Mouse (Mus musculus): Measurements from ENCODE around the gene Sh3gl2. TPM values are rescaled to one million over a fixed set of nuclear protein-coding genes. Genes with fewer than 3 reads are reported as not detected.
A peak's percentile ranks its signal among the peaks of the same experiment; 100 is the strongest.

Sh3gl2 gene
- polyA plus RNA-seq, 1 experiment from 2014 or later: 112 TPM

GRCm38 (mm10) chr4:85241675-85242074, 36.7 kb downstream of the Sh3gl2 start:
- H3K4me3 ChIP-seq: no peak overlapping the region
- no peaks in the 10 kb centered on the region for H3K4me1 ChIP-seq (replicated peaks)
- no peak overlapping the region for H3K4me2 ChIP-seq
- no peaks in the 10 kb centered on the region for H3K36me3 ChIP-seq
- H3K9ac ChIP-seq: no peak overlapping the region
- H3K9me3 ChIP-seq: no peaks in the 10 kb centered on the region
- H3K27me3 ChIP-seq: no peaks in the 10 kb centered on the region
- WGBS: 91% methylated on average over 3 of the region's 3 CpGs
- no peak for ATAC-seq (ENCODE audit: low FRiP score, low read depth)
- no peak overlapping the region for H3K27ac ChIP-seq (replicated peaks)

- Histone ChIP-seq H3K4me1 (replicated peaks) (no peaks in the 10 kb centered on the region), H3K4me2 (no peak overlapping the region), H3K9ac (no peak overlapping the region), H3K4me3 (no peak overlapping the region), H3K27ac (replicated peaks) (no peak overlapping the region), H3K36me3 (no peaks in the 10 kb centered on the region), H3K27me3 (no peaks in the 10 kb centered on the region), H3K9me3 (no peaks in the 10 kb centered on the region)
- no peak for ATAC-seq (ENCODE audit: low FRiP score, low read depth)
- 80% methylated on average over 2 of the region's 2 CpGs for WGBS
Observed at GRCm38 (mm10) chr4:85242562-85242961, 37.6 kb downstream of the Sh3gl2 start.

DNA sequence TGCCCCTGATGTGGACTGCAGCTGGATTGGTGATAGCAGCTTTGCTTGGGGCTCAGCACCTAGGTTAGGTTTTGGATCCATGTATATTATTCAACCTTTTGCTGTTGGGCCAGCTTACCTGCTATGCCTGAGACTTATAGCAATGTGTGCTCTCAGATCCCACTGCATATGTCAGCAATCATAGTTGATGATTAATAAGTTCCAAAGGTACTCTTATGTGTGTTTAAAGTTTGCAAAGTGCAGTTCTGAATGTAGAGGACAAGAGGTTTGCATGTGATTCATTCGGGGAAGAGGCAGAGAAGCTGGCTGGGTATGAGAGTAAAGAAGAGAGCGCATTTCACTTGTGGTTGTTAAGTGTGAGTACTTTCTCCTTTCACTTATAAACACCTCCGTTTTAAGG, 43.7 kb downstream of the Sh3gl2 start:
- H3K4me2 ChIP-seq: no peak overlapping the region
- no peaks in the 10 kb centered on the region for H3K9me3 ChIP-seq
- 90% methylated on average over 3 of the region's 3 CpGs for WGBS
- H3K36me3 ChIP-seq: no peaks in the 10 kb centered on the region
- no peak overlapping the region for H3K9ac ChIP-seq
- no peak overlapping the region for H3K27ac ChIP-seq (replicated peaks)
- peaks cover 18% of the 10 kb centered on the region for H3K4me1 ChIP-seq (replicated peaks)
- H3K27me3 ChIP-seq: no peaks in the 10 kb centered on the region
- H3K4me3 ChIP-seq: no peak overlapping the region
- ATAC-seq (ENCODE audit: low FRiP score, low read depth): no peak

GRCm38 (mm10) chr4:85250271-85250670, 45.3 kb downstream of the Sh3gl2 start:
- H3K27me3 ChIP-seq: no peaks in the 10 kb centered on the region
- WGBS: 21% methylated on average over 2 of the region's 2 CpGs
- H3K9ac ChIP-seq: no peak overlapping the region
- peak; percentile 67 for ATAC-seq (ENCODE audit: low FRiP score, low read depth)
- peaks cover 18% of the 10 kb centered on the region for H3K4me1 ChIP-seq (replicated peaks)
- H3K4me2 ChIP-seq: no peak overlapping the region
- no peaks in the 10 kb centered on the region for H3K9me3 ChIP-seq
- no peaks in the 10 kb centered on the region for H3K36me3 ChIP-seq
- no peak overlapping the region for H3K4me3 ChIP-seq
- no peak overlapping the region for H3K27ac ChIP-seq (replicated peaks)

GRCm38 (mm10) chr4:85250786-85251185, 45.9 kb downstream of the Sh3gl2 start:
- peak; percentile 66 for ATAC-seq (ENCODE audit: low FRiP score, low read depth)

GRCm38 (mm10) chr4:85255771-85256389, 51.0 kb downstream of the Sh3gl2 start:
- H3K9ac ChIP-seq: no peak overlapping the region
- H3K4me2 ChIP-seq: no peak overlapping the region
- H3K4me3 ChIP-seq: no peak overlapping the region
- H3K36me3 ChIP-seq: no peaks in the 10 kb centered on the region
- no peaks in the 10 kb centered on the region for H3K27me3 ChIP-seq
- no peak overlapping the region for H3K27ac ChIP-seq (replicated peaks)
- 86% methylated on average over 8 of the region's 8 CpGs for WGBS
- no peak for ATAC-seq (ENCODE audit: low FRiP score, low read depth)
- peaks cover 19% of the 10 kb centered on the region for H3K4me1 ChIP-seq (replicated peaks)
- H3K9me3 ChIP-seq: no peaks in the 10 kb centered on the region

More at GRCm38 (mm10) chr4:85250786-85251185, 45.9 kb downstream of the Sh3gl2 start:
- WGBS: 48% methylated on average over 2 of the region's 2 CpGs
- Histone ChIP-seq H3K36me3 (no peaks in the 10 kb centered on the region), H3K4me2 (no peak overlapping the region), H3K4me1 (replicated peaks) (peaks cover 18% of the 10 kb centered on the region), H3K27me3 (no peaks in the 10 kb centered on the region), H3K9ac (no peak overlapping the region), H3K27ac (replicated peaks) (peak overlapping the region; percentile 69; the same call in 1 of the 2 replicates), H3K4me3 (no peak overlapping the region), H3K9me3 (no peaks in the 10 kb centered on the region)

GRCm38 (mm10) chr4:85256461-85257202, 51.7 kb downstream of the Sh3gl2 start:
- no peak overlapping the region for H3K4me2 ChIP-seq
- ATAC-seq (ENCODE audit: low FRiP score, low read depth): peak; percentile 54; the same call in 1 of the 2 replicates
- H3K9ac ChIP-seq: no peak overlapping the region
- peaks cover 21% of the 10 kb centered on the region for H3K4me1 ChIP-seq (replicated peaks)
- H3K27ac ChIP-seq (replicated peaks): peak overlapping the region; percentile 44
- H3K4me3 ChIP-seq: no peak overlapping the region
- no peaks in the 10 kb centered on the region for H3K36me3 ChIP-seq
- H3K9me3 ChIP-seq: no peaks in the 10 kb centered on the region
- H3K27me3 ChIP-seq: no peaks in the 10 kb centered on the region
- WGBS: 42% methylated on average over 5 of the region's 5 CpGs

- no peak for ATAC-seq (ENCODE audit: low FRiP score, low read depth)
Observed at GRCm38 (mm10) chr4:85257771-85258341, 52.9 kb downstream of the Sh3gl2 start.

GRCm38 (mm10) chr4:85260687-85261658, 56.0 kb downstream of the Sh3gl2 start:
- Histone ChIP-seq H3K4me3 (no peak overlapping the region), H3K27ac (replicated peaks) (peak overlapping the region; percentile 78), H3K36me3 (no peaks in the 10 kb centered on the region), H3K27me3 (no peaks in the 10 kb centered on the region), H3K9me3 (no peaks in the 10 kb centered on the region), H3K4me1 (replicated peaks) (peaks cover 27% of the 10 kb centered on the region), H3K9ac (no peak overlapping the region), H3K4me2 (no peak overlapping the region)
- 62% methylated on average over 12 of the region's 12 CpGs for WGBS
- 0 out of 2 replicates have a peak, but pooled peaks have one; percentile 47 for ATAC-seq (ENCODE audit: low FRiP score, low read depth)

More at GRCm38 (mm10) chr4:85257771-85258341, 52.9 kb downstream of the Sh3gl2 start:
- Histone ChIP-seq H3K9ac (no peak overlapping the region), H3K4me3 (no peak overlapping the region), H3K36me3 (no peaks in the 10 kb centered on the region), H3K27ac (replicated peaks) (no peak overlapping the region), H3K9me3 (no peaks in the 10 kb centered on the region), H3K4me1 (replicated peaks) (peaks cover 27% of the 10 kb centered on the region), H3K27me3 (no peaks in the 10 kb centered on the region), H3K4me2 (no peak overlapping the region)
- 57% methylated on average over 4 of the region's 4 CpGs for WGBS

DNA sequence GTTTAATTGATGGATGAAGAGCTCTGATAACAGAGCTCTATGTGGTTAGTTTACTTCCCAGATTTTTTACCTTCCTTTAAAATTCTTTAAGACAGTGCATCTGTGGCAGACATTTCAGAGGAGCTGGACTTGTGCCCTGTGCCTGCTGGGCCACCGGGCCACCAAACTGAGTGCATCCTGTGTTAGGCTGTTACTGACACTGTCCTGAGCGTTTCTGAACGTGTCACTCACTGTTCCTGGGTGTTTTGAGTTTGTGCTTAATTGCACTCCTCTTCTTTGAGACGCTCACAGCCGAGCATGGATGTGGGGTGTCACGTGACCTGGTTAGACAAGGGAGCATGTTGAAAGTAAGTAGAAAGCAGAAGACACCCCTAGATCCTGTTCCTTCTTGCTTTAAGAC, 57.2 kb downstream of the Sh3gl2 start:
- Histone ChIP-seq H3K4me3 (no peak overlapping the region), H3K9ac (no peak overlapping the region), H3K9me3 (no peaks in the 10 kb centered on the region), H3K4me1 (replicated peaks) (peaks cover 19% of the 10 kb centered on the region), H3K27ac (replicated peaks) (peak overlapping the region; percentile 78), H3K36me3 (no peaks in the 10 kb centered on the region), H3K27me3 (no peaks in the 10 kb centered on the region), H3K4me2 (no peak overlapping the region)
- WGBS: 58% methylated on average over 6 of the region's 6 CpGs
- no peak for ATAC-seq (ENCODE audit: low FRiP score, low read depth)

DNA sequence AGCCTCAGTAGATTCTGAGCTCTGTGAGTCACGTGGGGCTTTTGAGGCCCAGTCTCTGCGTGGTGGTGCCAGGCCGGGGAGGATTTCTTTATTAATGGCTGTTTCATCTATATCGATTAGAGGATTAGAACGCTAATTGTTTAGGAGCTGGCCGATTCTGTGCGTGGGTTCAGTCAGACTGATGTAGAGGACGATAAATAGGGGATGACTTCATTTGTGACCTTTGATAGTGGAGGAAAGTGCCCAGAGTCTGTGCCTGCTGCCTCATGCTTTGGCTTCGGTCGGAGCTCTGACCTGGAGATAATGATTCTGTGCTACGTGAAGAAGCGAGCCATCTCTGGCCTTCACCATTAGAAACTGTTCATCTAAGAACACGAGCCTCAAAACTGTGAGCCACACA, 57.7 kb downstream of the Sh3gl2 start:
- Histone ChIP-seq H3K9ac (no peak overlapping the region), H3K9me3 (no peaks in the 10 kb centered on the region), H3K36me3 (no peaks in the 10 kb centered on the region), H3K4me2 (no peak overlapping the region), H3K27me3 (no peaks in the 10 kb centered on the region), H3K27ac (replicated peaks) (peak overlapping the region; percentile 78), H3K4me3 (no peak overlapping the region), H3K4me1 (replicated peaks) (peaks cover 19% of the 10 kb centered on the region)
- ATAC-seq (ENCODE audit: low FRiP score, low read depth): no peak
- WGBS: 83% methylated on average over 13 of the region's 13 CpGs

Measured in hindbrain, embryonic 15.5 days (tissue).